Mouse (Mus musculus) thymus, postnatal 4 days (tissue): ENCODE data around the gene Smarcd2.
A peak's percentile ranks its signal among the peaks of the same experiment; 100 is the strongest.

Source experiments
- DNase-seq: peaks from one replicate; pipeline ENCODE4 v3.0.0; 2021

Smarcd2 gene

GRCm38 (mm10) chr11:106272644-106273310 is at the start of gene Smarcd2:
Smarcd2 (minus strand) TSS chr11:106272972.
- DNase-seq = peak; percentile 99

DNA sequence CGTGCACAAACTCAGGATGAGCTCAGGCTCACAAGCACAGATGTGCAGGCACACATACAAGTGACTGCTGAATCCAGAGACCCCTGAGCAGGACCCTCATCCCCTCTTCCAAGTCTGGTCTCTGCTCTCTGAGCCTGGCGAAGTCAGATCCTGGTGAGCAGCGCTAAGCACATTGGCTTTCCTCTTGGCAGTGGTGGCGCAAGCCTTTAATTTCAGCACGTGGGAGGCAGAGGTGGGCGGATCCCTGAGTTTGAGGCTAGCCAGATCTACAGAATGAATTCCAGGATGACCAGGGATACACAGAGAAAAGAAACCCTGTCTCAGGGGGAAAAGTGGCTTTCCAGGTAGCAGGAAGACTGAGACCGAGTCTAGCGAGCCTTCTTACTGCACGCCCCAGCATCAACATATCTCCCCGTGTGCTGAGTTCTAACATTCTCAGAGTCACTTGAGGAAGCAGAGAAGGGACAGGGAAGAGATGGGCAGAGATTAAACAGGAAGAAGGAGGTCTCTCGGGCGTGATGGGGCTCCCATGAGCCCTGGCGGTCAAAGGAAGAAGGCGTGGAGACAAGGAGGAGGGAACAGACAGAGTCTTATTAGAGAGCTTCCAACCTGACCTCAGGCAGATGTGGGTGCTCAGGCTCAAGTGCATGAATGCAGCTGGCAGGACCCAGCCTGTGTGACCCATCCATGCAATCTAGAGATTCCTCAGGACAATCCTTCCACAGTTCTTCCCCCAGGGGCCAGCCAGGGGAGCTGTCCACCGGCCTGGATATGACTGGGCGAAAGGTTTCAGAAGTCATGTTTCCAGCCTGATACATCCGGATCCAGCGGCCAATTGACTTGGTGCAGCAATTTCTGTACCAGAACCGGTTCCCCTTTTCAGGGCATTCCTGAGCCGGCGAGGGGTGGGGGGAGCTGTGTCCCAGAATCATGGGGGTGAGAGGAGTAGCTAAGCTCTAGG is 45.9 kb upstream of the Smarcd2 start:
- DNase-seq = peak; percentile 50

- peak; percentile 69 for DNase-seq
These were observed 45.0 kb upstream of the Smarcd2 start for GRCm38 (mm10) chr11:106317801-106318200.

- no peak for DNase-seq
These were observed 43.6 kb upstream of the Smarcd2 start for GRCm38 (mm10) chr11:106316416-106316815.

- DNase-seq = peak; percentile 49
These were observed 41.6 kb upstream of the Smarcd2 start, which contains the start of gene Cd79b for GRCm38 (mm10) chr11:106314333-106314812. Cd79b (minus strand) TSS chr11:106314762.

- DNase-seq = no peak
These were observed 40.8 kb upstream of the Smarcd2 start for GRCm38 (mm10) chr11:106313533-106313932.

DNA sequence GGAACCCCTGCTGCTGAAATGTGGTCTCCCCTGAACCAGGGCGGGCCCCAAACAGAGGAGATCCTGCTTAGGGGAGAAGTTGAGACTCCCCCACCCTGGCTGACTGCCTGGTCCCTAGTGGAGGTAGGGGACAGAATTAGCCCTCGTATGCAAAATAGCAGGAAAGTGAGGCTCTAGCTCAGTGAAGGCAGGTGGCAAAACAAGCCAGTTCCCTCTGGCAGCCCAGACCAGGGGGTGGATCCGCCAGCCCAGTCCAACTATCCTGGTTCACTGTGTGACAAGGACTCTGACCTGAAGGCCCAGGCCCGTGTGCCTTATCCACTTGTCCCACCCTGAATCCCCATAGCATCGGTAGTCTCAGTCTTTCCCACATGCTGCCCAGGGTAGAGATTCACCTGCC is 37.4 kb upstream of the Smarcd2 start:
- DNase-seq = no peak

DNA sequence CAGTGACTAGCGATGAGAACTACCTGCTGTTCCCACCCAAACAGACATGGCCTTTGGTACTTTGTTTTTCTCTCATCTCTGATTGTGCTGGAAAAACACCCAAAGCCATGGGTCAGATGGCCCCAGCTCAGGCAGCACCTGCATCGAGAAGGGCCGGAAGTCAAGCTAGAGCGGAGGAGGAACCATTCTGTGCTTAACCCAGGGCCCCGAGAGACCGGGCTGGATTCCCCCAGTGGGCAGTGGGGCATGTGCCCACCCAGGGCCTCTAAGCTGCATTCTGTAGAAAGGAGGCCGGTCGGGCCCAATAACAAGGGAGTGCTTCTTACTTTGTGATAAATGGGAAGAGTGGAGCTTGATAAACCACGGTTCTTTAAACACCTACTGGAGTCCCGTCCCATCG is 35.4 kb upstream of the Smarcd2 start:
- no peak for DNase-seq

DNA sequence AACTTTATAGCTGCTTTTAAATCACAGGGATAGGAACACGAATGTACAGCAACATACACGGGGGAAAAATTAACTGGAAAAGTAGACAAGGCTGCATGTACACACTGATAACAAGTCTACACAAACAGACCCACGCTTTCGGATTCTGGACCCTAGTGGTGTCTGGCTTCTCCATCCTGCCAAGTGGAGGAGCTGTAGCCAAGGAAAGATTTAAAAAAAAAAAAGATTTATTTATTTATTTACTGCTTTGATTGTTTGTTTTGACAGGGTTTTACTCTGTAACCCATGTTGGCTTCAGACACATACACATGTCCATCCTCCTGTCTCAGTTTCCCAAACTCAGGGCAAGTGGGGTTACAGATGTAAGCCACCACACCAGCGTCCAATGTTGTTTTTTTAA is 34.7 kb upstream of the Smarcd2 start:
- DNase-seq = no peak

- DNase-seq = no peak
These were observed 34.0 kb upstream of the Smarcd2 start for GRCm38 (mm10) chr11:106306758-106307157.

GRCm38 (mm10) chr11:106306065-106306385 is 33.3 kb upstream of the Smarcd2 start:
- no peak for DNase-seq

DNA sequence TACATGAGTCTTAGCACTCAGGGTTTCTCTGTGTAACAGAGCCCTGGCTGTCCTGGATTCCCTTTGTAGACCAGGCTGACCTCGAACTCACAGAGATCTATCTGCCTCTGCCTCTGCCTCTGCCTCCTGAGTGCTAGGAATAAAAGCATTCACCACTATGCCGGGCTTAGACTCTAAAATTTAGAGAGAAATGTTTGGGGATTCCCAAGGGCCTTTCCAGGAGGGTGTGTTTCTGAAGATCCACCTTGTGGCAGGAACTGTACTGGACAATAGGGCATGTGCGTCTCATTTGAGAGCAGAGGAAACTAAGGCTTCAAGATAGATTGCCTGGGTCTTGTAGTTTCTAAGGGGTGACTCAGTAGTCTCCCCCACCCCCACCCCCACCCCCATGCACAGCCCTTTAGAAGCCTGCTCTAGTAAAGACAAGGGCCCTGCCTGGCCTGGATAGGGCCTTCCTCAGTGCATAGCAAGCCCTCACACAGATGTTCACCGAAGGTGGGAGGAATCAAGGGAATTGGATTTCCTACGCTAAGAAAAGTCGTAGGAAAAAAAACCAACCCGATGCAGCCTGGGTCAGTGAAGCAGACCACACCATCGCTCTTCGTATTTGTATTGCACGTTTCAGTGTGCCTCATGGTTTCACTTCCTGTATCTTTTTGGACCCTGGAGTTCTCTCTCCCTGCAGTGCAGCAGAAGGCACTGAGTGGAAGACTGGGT is 32.7 kb upstream of the Smarcd2 start:
- DNase-seq = no peak

- DNase-seq = peak; percentile 84
These were observed 29.9 kb upstream of the Smarcd2 start for GRCm38 (mm10) chr11:106302634-106303033.

- no peak for DNase-seq
These were observed 29.0 kb upstream of the Smarcd2 start, which contains the start of gene Gh for GRCm38 (mm10) chr11:106301765-106302164. Gh (minus strand) TSS chr11:106301865.

DNA sequence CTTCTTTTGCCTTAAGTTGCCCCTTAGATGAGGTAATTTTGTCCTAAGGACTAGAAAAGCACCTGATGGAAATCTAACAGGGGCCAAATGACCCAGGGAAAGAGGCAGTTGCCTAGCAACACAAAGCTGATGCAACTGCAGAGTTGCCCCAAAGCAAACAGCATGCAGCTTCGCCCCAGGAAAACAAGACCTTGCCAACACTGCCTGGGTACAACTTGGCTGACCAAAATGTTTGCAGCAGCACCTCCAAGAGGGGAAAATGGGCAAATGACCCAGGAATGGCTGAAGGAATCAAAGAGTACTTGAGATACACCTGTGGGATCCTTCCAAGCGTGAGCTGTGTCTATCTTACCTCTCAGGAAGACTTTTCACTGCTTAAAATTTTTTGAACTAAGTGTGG is 19.1 kb upstream of the Smarcd2 start:
- no peak for DNase-seq

DNA sequence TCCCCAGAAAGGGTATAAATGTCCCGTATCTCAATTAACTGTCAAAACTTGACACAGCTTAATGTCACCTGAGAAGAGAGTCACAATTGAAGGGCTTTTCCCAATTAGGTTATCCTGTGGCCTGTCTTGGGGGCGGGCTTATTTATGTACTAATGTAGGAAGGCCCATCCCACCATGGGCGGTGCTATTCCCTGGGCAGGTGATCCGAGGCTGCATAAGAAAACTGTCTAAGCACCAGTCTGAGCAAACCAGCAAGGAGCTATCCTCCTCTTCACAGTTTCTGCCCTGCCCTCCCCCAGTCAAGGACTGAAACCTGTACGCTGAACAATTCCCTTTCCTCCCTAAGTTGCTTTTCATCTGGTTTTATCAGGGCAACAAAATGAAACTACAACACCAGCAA is 17.6 kb upstream of the Smarcd2 start:
- no peak for DNase-seq

DNA sequence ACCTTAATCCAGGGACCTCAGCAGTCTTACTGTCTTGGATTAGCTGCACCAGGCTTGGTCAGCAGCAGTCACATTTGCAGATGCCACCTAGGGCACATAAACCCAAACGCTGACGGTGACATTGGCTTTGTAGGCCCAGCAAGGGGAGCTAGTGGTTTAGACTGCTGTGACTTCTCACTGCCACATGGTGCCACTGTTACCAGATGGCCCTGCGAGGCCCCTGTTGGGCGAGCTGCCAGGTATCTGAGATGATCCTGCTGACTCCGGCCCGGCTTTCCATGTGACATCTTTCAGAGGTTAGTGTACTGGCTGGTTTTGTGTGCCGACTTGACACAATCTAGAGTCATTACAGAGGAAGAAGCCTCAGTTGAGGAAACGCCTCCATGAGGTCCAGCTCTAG is 16.6 kb upstream of the Smarcd2 start:
- peak; percentile 61 for DNase-seq

DNA sequence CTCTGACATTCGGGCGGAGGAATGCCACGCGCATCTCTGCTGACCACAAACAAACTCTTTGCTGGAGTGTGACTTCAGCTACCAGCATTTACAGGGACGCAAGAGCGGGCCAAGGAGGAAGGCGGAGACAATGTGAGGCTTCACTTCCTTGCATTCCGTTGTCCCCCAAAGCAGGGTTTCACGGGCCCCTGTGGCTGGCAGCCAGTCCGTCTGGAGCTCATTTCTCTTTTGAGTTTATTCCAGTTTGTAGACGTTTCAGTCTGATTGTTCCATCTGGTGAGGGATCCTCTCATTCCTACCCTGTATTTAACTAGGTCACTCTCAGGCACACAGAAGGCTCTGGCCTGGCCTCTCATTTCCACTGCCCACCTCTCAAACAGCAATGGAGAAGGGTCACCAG is 14.2 kb upstream of the Smarcd2 start:
- DNase-seq = no peak

GRCm38 (mm10) chr11:106286206-106286605 is 13.4 kb upstream of the Smarcd2 start:
- no peak for DNase-seq

GRCm38 (mm10) chr11:106284126-106284525 is 11.4 kb upstream of the Smarcd2 start:
- no peak for DNase-seq

- no peak for DNase-seq
These were observed 10.6 kb upstream of the Smarcd2 start for GRCm38 (mm10) chr11:106283371-106283770.

GRCm38 (mm10) chr11:106282452-106282851 is 9.7 kb upstream of the Smarcd2 start:
- DNase-seq = no peak

GRCm38 (mm10) chr11:106276454-106276853 is 3.7 kb upstream of the Smarcd2 start, which contains the start of gene Tcam1:
Tcam1 (plus strand) TSS chr11:106276672.
- peak; percentile 97 for DNase-seq
